Mouse (Mus musculus) MN1 (cell line): ENCODE measurements around the gene Hp.
A peak's percentile ranks its signal among the peaks of the same experiment; 100 is the strongest.

ENCODE experiments used
- DNase-seq: peaks from one replicate; pipeline ENCODE4 v3.0.0-alpha.2; 2016; ENCODE audit warnings: low spot score

Gene Hp

DNA sequence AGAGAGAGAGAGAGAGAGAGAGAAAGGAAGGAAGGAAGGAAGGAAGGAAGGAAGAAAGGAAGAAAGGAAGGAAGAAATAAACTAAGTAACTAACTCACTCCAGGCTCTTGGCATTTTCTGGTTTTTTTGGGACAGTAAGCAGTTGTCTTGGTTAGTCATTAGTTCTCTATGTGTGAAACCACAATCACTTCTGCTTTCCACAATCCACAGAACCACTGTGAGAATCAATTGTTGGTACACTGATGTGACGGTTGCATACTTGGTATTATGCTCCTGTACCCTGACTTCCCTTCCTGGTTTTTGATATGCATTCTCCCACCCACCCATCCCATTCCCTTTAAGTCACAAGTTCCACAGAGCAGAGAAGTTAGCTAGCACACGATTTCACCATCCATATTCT, 15.1 kb downstream of the Hp start:
- DNase-seq: no peak

DNA sequence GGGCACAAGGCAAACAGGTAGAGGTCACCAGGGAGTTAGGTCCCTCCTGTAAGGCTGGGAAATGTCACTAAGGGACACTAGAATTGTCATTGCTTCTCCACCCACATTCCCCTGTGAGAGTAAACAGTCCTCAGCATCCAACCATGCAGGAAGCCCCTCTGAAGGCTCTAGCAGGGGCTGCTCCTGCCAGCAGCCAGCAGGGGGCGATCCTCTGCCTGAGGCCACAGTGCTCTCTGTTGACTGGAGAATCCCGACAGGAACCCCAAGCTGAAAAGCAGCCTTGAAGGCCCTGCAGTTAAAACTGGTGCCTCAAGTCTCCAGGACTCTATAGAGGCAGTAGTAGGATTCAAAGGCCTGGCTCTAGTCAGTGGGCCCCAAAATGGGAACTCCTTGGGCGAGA, 27.3 kb downstream of the Hp start:
- peak; percentile 38 for DNase-seq

DNA sequence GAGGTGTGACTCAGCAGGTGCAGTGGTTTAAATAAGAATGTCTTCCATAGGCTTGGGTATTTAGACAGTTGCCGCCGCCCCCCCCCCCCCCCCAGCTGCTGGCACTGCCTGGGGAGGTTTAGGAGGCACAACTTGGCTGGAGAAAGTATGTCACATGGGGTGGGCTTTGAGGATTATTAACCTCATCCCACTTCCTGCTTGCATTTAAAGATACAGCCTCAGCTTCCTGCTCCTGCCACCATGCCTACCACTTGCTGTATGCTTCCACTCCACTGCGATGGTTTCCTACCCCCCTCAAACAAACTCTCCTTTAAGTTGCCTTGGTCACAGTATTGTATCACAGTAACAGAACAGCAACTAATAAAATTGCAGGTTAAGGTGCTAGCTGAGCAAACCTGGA, 34.9 kb downstream of the Hp start:
- DNase-seq: no peak

DNA sequence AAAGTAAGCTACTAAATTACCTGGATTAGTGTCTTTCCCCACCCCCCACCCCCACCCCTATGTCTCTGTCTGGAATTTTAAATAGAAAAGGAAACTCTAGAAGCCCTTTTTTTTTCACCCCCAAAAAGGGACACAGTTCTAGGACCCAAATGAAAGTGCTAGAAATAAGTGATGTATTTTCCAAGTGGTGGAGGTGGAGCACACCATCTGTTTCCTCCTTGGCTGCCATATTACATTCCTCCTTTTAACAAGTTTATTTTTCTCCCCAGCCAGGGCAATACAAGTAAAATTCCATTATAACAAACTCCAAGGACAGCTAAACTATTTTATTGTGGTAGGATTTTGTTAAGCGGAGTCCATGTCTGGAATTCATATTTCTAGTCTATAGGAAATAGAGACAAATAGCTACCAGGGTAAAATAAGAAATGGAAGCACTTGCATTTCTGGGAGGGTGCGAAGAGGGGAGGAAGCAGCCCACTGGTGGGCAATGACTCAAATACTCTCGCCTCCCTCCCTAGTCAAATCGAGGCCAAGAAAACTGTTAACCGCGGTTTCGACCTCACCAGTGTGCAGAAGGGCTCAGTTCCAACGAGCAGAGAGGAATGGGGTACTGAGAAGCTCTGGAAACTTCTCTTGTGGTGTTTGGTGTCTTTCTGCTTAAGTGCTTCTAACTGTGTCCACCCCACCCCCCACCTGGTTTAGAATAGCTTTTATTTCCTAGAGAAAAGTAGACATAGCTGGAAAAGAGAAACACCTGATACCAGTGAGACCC, 36.0 kb downstream of the Hp start:
- DNase-seq: no peak

DNA sequence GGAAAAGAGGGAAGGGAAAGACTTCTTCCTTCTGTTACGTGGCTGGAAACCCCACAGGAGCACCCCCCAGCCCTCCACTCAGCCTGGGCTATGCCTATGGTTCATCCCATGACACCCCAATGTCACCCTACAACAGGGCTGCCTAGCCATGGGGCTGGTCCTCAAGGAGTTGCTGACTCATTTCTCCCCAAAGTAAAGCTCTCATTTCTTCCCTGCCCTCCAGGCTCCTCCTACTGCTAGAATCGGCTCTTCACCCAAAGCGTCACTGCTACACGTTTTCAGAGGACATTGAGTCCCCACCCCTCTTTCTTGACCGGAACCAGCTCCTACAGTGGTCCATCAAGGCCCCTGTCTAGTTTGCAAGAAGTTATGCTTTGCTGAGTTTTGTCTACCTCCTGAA, 36.8 kb downstream of the Hp start:
- no peak for DNase-seq

DNA sequence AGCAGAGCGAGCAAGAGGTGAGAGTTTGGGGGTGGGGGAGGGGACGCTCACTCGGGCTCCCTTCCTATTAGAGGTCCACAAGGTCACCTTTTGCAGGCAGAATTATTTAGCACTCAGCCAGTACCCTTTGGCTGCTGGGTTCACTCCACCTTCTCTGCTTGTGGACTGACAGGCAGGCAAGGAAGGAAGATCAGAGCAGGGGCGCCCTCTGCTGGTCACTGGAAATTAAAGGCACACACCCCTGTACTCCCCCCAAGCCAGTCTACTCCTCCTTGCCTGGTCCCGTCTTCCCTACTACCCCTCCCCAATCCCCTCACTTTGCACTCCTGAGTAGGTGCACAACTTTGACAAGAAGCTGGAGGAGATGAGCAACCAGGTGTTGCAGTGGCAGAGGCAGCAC, 42.3 kb downstream of the Hp start:
- peak; percentile 80 for DNase-seq

DNA sequence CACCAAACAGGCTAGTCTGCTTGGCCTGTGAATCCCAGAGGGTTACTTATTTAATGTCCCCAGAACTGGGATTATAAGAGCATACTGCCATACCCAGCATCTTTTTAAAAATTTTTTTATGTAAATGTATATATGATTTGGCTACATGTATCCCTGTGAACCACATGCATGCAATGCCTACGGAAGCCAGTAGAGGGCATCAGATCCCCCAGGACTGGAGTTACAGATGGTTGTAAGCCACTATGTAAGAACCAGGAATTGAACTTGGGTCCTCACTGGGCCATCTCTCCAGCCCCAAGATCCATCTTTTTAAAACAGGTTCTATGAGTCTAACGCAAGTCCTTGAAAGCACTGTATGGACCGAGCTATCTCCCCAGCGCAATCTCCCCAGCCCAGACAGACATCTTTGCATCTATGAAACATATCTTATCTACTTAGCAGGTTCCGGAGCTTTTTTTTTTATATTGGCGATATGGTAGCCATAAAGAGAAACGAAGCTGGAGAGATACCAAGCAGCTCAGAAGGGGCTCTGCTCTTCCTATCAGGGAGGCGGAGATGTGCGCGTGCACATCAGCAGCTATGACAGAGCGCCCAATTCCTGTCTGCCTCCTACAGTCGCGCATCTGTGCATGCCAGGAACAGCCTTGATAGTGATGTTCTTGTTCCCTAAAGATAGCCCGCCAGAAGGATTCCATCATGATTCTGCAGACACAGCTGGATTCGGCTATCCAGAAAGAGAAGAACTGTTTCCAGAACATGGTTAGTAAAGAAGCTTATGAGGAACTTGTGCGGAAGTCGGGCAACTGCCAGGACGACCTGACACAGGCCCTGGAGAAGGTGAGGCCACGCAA, 43.6 kb downstream of the Hp start:
- peak; percentile 50 for DNase-seq
